Mouse (Mus musculus) kidney, adult 18-20 months (tissue): ENCODE measurements around the gene Ifi203.
"Not testable (repeated sequence)": the region's sequence is repeated elsewhere in the genome, so short reads cannot be mapped to it uniquely, and the experiment has no call there.

Experiments
- DNase-seq: peaks from one replicate; pipeline ENCODE4 v3.0.0; 2021

The Ifi203 gene

DNA sequence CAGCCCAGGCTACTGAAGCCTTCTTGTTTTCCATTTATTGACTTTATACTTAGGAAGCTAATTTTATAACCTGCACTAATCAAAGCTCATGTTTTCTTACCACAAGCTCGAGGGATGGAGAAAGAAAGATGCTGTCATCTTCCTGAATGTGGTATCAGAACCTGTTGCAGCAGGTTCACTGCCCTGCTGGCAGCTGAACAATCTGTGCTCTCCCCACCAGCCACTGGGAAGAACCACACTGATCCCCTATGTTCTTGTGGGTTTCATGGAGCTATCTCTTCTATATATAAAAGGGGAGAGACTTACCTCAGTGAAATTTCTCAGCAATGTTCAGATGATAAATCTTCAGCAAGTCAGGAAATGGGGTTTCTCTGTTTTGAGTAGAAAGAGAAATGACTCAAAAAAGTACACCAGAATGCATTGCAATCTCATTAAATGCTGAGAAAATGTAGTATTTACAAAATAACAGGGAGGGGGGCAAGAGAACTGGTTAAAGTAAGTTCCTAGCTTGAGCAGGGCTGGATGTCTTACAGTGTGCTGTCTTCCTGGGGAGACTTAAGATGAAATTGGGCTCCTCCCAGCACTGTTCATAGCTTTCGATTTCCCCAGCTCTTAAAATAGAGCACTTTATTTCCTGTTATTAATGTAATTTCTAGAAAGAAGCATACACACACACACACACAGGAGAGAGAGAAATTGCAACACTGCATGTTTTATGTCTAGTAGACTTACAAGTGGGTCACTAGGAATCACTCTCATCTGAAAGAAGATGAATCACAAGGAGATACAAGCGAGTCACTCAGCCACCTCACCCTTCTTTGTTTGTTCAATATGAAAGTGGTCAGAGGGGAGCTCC lies at the start of gene Ifi203, which contains the start of gene Mndal:
Ifi203 (minus strand) TSS at position 749 of the 856 bp plus-strand sequence.
Mndal (minus strand) TSS at position 568 of the 856 bp plus-strand sequence.
- not testable (repeated sequence) for DNase-seq

DNA sequence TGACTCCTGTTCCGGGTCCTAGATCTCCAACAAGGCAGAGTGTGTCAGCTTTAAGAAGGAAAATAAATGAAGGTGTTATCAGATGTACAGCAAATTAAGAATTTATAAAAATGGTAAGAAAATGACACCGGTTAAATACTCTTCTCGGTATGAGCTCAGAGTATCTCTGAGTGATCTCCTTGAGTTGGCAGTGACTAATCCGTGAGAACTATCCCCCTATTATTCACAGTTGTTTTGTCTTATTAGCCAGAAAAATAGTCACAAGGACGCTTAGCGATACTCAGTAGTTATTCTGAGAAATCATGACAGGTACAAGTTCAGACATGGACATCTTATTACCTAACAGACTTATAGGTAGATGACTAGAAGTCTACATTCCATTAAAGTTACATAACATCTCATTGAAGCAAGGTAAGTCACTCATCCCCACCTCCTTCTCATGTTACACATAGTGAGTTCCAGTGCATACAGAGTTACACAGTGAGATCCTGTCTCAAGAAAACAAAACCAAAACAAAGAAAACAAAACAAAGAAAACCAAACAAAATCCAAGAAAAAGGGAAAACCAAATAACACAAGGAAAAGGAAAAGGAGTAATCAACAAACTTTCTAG lies 40.3 kb upstream of the Ifi203 start, which contains the start of gene Ifi202b:
Ifi202b (minus strand) TSS at position 51 of the 612 bp plus-strand sequence.
- not testable (repeated sequence) for DNase-seq

DNA sequence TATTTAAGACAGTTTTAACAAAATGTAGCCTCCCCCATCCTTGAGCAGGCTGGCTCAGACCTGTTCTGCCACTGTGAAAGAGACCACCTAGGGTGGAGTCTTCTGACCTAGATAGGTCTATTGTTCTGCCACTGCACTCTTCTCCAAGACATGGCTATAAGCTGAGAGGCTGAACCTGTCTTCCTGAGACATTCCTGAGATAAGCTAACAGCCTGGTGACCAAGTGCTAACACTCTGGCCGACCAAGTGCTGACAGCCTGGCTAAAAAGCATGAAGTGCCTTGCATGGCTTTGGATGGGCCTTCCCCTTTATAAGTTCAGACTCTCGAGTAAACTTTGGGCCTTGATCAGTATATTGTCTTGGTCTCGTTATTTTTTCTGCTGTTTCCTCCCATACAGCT lies 38.6 kb upstream of the Ifi203 start:
- DNase-seq: not testable (repeated sequence)

DNA sequence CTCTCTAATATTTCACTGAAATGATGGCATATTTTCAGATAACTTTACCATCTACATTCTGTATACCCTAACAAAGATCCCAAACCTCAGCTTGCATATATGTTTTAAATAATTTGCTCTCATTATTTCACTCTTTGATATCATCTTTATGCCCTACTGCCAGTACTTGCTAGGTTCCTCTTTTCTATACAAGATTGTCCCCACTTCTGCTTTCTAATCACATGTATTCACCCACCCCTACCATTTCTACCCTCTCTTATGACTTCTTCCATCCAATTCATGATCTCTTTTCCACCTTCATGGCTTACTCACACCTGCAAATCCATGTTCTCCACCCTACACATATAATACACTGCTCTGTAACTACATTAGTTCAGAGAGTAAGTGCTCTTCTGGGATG lies 35.1 kb upstream of the Ifi203 start:
- no peak for DNase-seq

DNA sequence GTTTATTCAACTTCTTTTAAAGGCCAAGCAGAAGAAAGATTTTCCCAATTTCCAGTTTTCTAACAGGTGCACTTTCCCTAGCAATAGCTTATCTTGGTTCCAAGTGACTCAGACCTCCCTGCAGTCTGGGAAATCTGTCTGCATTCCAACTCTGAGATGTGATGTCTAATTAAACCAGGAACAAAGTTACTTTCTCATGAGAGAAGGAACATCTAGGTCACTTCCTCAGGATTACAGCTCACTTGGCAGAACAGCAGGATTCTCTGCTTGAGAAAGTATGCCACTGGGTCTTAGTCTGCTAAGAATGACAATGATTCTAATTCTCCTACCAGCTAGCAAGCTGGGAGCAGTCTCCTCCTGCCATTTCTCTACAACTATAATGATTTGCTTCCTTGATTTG lies 30.6 kb upstream of the Ifi203 start:
- no peak for DNase-seq

DNA sequence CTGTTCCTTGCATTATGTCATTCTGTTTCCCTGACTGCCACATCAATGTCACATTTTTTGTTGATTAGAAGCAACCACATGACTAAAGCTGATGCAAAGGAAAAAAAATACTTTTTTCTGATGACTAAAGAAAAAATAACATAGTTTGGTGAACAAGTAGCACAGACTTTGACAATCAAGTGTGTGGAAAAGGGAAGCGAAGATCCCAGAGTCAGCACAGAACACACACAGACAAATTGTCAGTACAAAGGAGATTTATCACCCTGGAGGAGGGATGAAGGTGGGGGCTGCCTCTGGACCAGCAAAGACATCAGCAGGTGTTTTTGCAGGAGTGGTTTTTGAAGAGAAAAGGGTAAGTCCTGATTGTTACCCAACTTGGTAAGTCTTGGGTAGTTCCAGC lies 19.0 kb upstream of the Ifi203 start:
- DNase-seq: not testable (repeated sequence)

DNA sequence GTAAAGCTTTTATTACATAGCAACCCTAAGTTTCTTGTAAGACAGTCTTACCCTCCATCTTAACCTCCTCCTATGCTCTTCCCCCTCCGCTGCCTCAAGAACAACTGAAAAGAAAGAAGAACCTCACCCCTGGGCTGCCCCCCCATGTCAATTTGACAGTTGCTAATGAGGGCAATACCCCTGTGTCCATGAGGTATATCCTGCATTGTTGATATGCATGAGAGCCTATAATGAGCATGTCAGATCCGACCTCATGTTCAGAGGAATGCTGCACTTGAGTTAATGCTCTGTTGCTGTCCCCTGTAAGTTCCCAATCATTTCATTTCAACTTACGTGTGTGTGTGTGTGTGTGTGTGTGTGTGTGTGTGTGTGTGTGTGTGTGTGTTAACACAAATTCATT lies 17.5 kb upstream of the Ifi203 start:
- not testable (repeated sequence) for DNase-seq

DNA sequence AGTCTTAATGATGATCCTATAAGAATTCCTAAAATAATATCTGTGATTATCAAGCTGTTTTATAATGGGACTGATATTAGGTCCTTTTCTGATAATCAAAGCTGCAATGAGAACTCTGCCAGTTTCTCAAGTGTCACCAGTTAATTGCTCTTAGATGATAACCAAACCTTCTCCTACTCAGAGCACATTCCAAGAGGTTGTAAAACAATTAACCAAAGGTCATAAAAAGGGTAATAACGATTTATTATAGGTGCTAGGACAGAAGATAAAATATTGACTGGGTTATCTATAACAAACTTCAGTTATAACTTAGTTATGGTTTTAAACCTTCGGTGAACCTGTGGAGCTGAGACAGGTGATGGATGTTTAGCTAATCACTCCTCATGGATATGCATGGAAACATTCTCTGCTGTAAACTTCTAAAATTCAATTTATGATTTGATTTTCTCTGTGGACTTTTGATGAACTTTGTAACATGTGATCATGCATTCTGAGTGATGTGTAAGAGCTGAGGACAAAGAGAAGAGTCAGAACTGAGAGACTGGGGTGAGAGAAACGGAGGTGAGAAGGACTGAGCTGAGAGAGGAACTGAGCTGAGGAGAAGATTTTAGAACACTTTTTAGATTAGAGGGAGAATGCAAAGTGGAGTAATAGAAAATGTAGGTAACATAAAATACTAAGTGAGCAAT lies 13.5 kb upstream of the Ifi203 start:
- DNase-seq: not testable (repeated sequence)

DNA sequence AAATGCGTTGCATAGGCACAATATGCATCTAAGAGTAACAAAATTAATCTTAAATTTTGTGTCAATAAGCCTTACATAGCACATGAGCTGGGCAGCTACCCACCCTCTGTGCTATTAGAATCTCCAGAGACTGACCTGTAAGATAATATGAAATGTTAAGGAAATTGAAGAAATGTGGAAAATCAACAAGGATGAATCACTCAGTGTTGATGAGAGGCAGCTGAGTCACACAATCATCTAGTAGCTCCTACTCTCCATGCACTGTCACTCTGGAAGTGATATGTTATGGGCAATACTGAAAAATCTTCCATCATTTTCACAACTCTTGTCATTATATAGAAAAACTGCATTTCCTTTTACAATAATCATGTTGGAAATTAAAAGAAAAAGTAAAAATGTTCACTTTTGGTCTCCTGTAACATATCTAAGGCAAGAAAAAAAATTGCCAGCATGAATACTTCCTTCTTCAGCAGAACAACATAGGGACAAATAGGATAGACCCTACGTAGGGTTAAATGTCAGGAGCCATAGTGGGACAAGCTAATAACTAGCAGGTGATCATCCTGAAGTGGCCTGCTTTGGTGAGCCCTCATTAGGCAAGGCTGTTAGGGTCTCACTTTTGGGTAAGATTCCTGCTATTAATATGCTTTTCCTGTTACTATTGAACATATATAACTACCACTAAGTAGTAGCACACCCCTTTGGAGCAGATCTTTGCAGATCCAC lies 12.8 kb upstream of the Ifi203 start:
- no peak for DNase-seq

DNA sequence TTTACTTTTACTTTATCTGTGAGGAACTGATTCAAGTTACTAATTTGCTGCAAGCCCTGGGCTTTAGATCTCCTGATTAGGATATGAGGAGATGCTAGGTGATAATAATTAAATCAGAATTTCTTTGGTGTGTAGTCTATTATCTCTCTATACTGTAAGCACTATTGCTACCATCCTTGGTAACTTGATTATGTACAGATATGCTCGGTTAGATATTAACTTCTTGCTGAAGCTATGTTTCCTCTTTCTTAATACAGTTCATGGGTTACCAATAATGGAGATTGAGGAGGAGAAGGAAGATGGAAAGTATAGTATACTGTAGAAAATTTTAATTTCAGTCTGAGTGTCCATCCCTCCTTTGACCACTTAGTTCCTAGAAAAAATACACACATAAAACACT lies 11.1 kb upstream of the Ifi203 start:
- DNase-seq: no peak

DNA sequence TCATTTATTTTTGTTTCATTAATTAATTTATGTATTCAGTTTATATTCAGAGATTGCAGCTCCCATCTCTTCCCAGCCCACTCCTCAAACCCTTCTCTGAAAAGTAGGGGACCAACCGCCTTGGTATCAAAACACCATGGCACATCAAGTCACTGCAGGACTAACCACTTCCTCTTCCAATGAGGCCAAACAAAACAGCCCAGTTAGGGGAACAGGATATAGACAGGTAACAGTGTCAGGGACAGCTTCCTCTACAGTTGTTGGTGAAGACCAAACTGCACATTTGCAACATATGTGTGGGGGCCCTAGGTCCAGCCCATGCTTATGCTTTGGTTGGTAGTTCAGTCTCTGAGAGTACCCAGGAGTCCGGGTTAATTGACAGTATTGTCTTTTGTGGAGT lies 6.6 kb upstream of the Ifi203 start:
- DNase-seq: not testable (repeated sequence)

DNA sequence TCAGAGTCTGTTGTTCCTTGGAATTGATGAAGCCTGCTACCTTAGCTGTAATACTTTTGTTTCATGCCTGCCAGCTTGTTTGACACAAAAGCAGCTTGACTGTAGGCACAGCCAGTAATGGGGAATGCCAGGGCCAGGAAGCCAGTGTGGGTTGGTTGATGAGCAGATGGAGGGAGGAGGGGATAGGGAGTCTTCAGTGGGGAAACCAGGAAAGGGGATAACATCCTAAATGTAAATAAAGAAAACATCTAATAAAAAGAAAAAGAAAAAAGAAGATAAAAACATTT lies 251 bp upstream of the Ifi203 start:
- DNase-seq: not testable (repeated sequence)

DNA sequence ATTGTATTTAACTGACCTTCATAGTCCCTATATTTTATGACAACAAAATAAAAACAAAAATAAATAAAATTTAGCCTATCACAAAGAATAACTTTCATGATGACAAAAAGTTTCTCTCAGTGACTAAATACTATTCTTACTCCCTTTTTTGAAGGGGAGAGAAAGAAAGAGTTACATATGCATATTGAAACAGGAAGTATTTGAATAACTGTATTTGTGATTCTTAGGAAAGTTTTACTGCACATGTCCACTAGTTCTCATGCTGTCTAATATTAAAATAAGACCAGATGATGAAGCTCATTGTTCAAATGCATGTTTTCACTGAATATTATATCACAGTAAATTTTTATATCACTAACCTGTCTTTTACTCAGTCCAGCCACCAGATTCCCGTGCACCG lies 950 bp downstream of the Ifi203 start:
- DNase-seq: not testable (repeated sequence)

DNA sequence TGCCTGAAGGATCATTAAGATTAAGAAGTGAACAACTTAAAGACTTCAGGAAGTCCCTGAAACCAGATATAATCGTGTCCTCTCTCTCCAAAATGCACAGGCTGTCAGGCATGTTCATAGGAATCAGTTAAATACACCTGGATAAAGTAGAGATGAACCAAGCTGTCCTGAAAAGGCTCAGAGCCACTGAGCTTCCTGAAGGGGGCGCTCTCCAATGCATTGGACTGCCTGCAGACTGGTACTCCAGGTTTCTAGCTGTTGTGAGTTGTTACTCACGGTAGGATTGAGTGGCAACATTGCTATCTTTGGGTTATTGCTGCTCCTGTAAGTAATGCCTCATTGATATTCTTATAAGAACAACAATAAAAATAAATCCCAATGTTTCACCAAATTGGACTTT lies 23.2 kb downstream of the Ifi203 start:
- not testable (repeated sequence) for DNase-seq

DNA sequence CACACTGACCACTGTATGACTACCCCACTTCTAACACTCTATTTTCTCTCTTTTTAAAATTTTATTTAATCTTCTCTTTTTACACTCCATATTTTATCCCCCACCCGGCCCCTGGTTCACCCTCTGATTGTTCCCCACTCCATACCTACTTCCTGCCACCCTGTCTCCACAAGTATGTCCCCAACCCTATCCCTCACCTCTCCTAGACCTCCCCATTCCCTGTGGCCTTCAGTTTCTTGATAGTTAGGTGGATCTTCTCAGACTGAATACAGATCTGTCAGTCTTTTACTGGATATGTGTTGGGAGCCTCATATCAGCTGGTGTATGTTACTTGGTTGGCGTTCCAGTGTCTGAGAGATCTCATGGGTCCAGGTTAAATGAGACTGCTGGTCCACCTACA lies 27.9 kb downstream of the Ifi203 start:
- no peak for DNase-seq

DNA sequence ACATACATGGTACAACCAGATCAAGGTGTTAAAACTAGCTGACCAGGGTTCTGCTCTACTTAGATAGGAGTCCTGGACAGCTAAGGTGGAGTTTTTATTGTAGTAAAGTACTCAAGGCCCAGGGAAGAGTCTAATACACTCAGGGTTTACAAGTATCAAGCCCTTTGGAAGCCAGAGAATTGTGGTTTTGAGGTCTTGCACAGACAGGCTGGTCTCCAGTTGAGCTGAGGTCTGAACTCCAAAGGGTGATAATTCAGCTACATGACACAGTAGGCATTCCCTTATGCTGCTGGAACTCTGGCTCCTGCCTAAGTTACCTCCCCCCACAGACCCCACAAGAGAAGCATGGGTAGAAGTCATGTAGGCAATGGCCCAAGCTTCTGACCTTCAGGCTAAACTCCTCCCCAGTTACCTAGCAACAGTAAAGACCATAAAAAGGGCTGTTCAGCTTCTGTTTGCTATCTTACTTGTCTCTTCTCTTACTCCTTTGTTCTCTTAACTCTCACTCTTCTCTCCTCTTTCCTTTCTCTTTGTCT lies 29.1 kb downstream of the Ifi203 start:
- not testable (repeated sequence) for DNase-seq

DNA sequence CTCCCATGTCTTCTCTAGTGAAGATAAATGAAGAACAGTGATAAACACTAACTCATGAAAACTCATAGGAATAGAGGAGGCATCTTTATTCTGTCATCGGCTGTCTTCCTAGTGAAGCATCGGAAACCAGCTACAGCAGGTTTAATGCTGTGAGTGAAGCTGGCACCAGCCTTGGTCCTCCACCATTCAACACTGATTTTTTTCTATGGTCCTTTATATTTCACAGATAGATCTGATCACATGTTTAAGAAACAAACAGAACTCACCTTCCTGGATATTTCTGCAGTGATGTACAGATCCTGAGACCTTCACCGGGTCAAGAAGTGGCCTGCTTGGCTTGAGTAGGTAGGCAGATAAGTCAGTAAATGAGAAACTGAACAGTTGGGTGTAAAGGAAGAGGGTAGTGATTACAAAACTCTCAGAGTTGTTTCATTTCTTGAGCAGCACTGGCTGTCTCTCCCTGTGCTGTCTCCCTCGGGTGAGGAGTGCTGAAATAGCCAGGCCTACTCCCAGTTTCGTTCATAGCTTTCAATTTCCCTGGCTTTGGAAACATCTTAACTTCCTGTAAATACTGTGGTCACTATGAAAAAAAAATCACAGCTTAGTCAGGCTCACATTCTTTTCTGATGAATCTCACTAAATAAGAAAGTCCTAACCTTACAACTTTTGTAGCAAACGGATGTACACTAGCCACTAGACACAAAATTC lies 29.8 kb downstream of the Ifi203 start, which contains the start of gene Ifi211:
Ifi211 (minus strand) TSS at position 499 of the 708 bp plus-strand sequence.
- peak; percentile 7 for DNase-seq

DNA sequence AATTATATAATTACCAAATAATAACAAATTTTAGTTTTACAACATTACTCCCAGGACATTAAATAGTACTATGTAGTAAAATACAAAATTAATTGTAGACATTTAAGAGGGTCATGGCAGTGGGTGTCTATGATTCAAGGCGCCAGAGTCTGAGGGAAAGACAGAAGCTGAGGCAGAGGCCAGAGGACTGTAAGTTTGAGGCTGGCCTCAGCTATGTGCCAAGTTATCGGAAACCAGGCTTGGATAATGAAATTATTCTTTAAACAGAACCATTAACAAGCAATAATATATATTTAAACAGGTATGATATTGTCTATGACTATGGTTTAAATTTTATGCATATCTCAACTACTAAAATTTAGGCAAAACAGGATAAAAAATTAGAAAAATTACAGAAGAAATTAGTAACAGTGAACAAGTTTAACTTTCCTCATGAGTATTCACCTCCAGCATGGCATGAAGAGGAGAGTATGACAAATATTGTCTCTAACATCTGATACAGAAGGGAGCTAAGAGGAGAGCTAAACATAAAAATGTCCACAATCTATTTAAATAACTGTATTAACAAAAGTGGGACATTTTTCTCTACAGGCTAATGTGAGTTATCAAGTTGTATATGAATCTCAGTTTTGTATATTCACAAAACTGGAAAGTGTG lies 30.5 kb downstream of the Ifi203 start:
- no peak for DNase-seq

DNA sequence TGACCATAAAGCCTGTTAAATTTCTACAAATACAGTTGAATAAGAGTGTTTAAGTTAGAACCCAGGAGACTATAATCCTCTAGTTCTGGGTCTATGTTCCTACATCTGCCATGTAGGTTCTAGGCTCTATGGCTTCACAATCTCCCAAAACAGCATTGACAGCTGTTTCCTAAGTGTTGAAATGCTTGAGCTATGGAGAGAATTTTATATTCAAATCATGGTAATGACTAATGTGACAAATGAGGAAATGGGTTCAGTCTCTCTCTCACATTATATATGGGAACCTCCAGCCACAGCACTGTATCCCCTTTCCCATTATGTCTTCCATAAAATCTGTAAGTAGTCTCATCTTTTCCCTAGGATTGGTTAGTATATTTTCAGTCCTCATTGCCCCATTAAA lies 34.1 kb downstream of the Ifi203 start:
- not testable (repeated sequence) for DNase-seq

DNA sequence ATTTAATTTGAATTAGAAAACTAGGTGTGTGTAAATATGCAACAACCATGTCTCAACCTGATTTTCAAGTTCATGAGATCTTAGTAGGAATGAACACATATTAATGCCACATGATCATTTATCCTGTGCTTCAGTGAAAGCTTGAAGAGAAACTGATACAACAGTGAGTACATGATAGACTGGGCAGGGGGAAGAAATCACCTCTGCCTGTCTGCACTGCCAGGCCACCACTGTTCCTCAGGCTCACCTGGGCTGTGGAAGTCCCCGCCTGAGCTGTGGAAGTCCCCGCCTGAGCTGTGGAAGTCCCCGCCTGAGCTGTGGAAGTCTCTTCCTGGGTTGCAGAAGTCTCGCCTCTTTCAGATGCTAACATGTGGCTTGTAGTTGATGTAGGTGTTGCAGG lies 36.6 kb downstream of the Ifi203 start:
- DNase-seq: not testable (repeated sequence)

DNA sequence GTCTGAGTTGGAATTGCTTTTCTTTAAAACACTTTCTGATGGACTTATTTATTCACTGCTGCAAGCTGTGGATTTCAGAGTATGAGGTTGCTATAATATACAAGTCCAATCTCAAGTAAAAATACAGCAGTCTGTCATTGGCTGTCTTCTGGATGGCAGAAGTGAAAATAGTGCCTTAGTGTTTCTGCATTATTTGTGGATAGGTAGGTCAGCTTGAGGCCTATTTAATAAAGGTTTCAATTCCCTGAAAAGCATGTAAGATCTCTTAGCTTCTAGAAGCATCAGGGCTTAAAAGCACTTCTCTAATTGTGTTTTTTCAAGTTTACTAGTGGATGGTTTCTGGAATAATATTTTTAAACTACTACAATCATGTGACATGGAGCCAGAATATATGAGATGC lies 52.7 kb downstream of the Ifi203 start:
- DNase-seq: not testable (repeated sequence)
